Comparison of ENCODE assay signal across 18 mouse cellular contexts in the genomic region with DNA sequence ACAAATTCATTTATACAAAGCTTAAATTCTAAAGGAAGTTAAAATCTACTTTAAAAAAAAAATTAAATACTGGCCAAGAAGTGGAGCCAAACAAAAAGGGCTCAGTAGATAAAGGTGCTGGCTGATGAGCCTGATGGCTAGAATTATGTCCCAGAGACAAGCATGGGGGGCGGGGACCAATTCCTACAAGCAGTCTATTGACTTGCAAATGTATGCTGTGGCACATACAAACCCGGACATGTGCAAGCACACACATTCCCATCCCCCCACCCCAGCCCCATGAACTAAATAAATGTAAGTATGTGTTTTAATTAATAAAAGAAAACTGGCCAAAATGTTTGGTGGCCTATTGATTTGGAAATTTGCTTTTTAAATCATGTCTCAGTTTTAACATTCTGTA.
DNase-seq lines count a peak whose midpoint lies in the region; ATAC-seq lines count a peak whose summit lies in the region.
"Had no signal": no experiment of that assay in that cellular context is flagged by ENCODE, and none has a peak within 500 bp of the region (broad histone marks: within the 10 kb centered on the region; RNA-seq: fewer than 3 reads in every experiment).

No protein-coding gene starts in this region.

- 0 out of 2 replicates have a peak, but pooled peaks cover 3% of the 10 kb centered on the region for H3K9me3 ChIP-seq in hindbrain, embryonic 10.5 days
- H3K9me3 ChIP-seq in hindbrain, embryonic 14.5 days (ENCODE audit: control insufficient read depth, low read length), result peaks cover 10% of the 10 kb centered on the region; the same call in 1 of the 2 replicates
- H3K9me3 ChIP-seq in midbrain, embryonic 12.5 days, result 0 out of 2 replicates have a peak, but pooled peaks cover 2% of the 10 kb centered on the region
- H3K9me3 ChIP-seq in midbrain, embryonic 13.5 days, result no peaks in the 10 kb centered on the region
- no peaks in the 10 kb centered on the region; the same call in 1 of the 2 replicates for H3K9me3 ChIP-seq in neural tube, embryonic 13.5 days
- H3K9me3 ChIP-seq: embryonic facial prominence, embryonic 10.5 days; hindbrain, embryonic 15.5 days had no signal

- no peak overlapping the region for H3K4me2 ChIP-seq in hindbrain, embryonic 14.5 days (replicated peaks)
- H3K4me2 ChIP-seq in midbrain, embryonic 12.5 days (replicated peaks), result no peak overlapping the region
- H3K4me2 ChIP-seq in midbrain, embryonic 13.5 days (replicated peaks), result no peak overlapping the region
- H3K4me2 ChIP-seq in neural tube, embryonic 13.5 days, result no peak overlapping the region
- H3K4me2 ChIP-seq: hindbrain, embryonic 15.5 days; limb, embryonic 13.5 days had no signal

- H3K4me1 ChIP-seq in hindbrain, embryonic 10.5 days (replicated peaks), result peaks cover 7% of the 10 kb centered on the region; the same call in 1 of the 2 replicates
- H3K4me1 ChIP-seq in hindbrain, embryonic 14.5 days (replicated peaks; ENCODE audit: control insufficient read depth, insufficient read depth, low read length), result no peaks in the 10 kb centered on the region
- H3K4me1 ChIP-seq in midbrain, embryonic 12.5 days, result no peaks in the 10 kb centered on the region
- 0 out of 2 replicates have a peak, but pooled peaks cover 5% of the 10 kb centered on the region for H3K4me1 ChIP-seq in midbrain, embryonic 13.5 days (replicated peaks)
- H3K4me1 ChIP-seq in neural tube, embryonic 13.5 days (replicated peaks), result peaks cover 4% of the 10 kb centered on the region
- H3K4me1 ChIP-seq: embryonic facial prominence, embryonic 10.5 days; hindbrain, embryonic 15.5 days had no signal

- no peak overlapping the region for H3K4me3 ChIP-seq in hindbrain, embryonic 10.5 days
- H3K4me3 ChIP-seq in hindbrain, embryonic 14.5 days (replicated peaks; ENCODE audit: low read length), result no peak overlapping the region
- H3K4me3 ChIP-seq in midbrain, embryonic 12.5 days, result no peak overlapping the region
- no peak overlapping the region for H3K4me3 ChIP-seq in midbrain, embryonic 13.5 days (replicated peaks)
- H3K4me3 ChIP-seq in neural tube, embryonic 13.5 days, result no peak overlapping the region
- H3K4me3 ChIP-seq: embryonic facial prominence, embryonic 10.5 days; hindbrain, embryonic 15.5 days; limb, embryonic 13.5 days had no signal

- H3K27me3 ChIP-seq in hindbrain, embryonic 10.5 days (ENCODE audit: insufficient read depth, poor library complexity, severe bottlenecking), result no peaks in the 10 kb centered on the region
- no peaks in the 10 kb centered on the region for H3K27me3 ChIP-seq in hindbrain, embryonic 14.5 days (ENCODE audit: control insufficient read depth, insufficient read depth, low read length)
- H3K27me3 ChIP-seq in midbrain, embryonic 12.5 days, result no peaks in the 10 kb centered on the region
- H3K27me3 ChIP-seq in midbrain, embryonic 13.5 days, result no peaks in the 10 kb centered on the region
- H3K27me3 ChIP-seq in neural tube, embryonic 13.5 days, result no peaks in the 10 kb centered on the region
- H3K27me3 ChIP-seq: hindbrain, embryonic 15.5 days; limb, embryonic 13.5 days had no signal

- H3K27ac ChIP-seq in hindbrain, embryonic 10.5 days, result no peak overlapping the region
- no peak overlapping the region for H3K27ac ChIP-seq in hindbrain, embryonic 14.5 days
- no peak overlapping the region for H3K27ac ChIP-seq in midbrain, embryonic 12.5 days (replicated peaks)
- no peak overlapping the region for H3K27ac ChIP-seq in midbrain, embryonic 13.5 days
- H3K27ac ChIP-seq in neural tube, embryonic 13.5 days (replicated peaks), result no peak overlapping the region
- H3K27ac ChIP-seq: embryonic facial prominence, embryonic 10.5 days; hindbrain, embryonic 15.5 days; limb, embryonic 13.5 days; liver, embryonic 14.5 days had no signal

- no peaks in the 10 kb centered on the region for H3K36me3 ChIP-seq in hindbrain, embryonic 10.5 days
- H3K36me3 ChIP-seq in hindbrain, embryonic 14.5 days (replicated peaks; ENCODE audit: control insufficient read depth, insufficient read depth), result no peaks in the 10 kb centered on the region
- H3K36me3 ChIP-seq in midbrain, embryonic 12.5 days, result no peaks in the 10 kb centered on the region
- no peaks in the 10 kb centered on the region for H3K36me3 ChIP-seq in midbrain, embryonic 13.5 days
- H3K36me3 ChIP-seq in neural tube, embryonic 13.5 days, result no peaks in the 10 kb centered on the region
- H3K36me3 ChIP-seq: embryonic facial prominence, embryonic 10.5 days; hindbrain, embryonic 15.5 days; limb, embryonic 13.5 days had no signal

- peak; percentile 33 for DNase-seq in hindbrain, embryonic 10.5 days (ENCODE audit: low spot score)
- DNase-seq in hindbrain, embryonic 14.5 days (ENCODE audit: low spot score), result no peak
- DNase-seq in ZHBTc4 (ENCODE audit: low read depth, low spot score), result peak; percentile 29
- DNase-seq in layer of hippocampus, adult 11-12 months (ENCODE audit: low spot score), result no peak
- DNase-seq: B cell, adult 2 months; cerebellum, postnatal 10 days; gastrocnemius, postnatal 25 days; kidney, adult 11 months; kidney, postnatal 36 days; lung, postnatal 14 days; thymus, postnatal 4 days had no signal

- no peak overlapping the region for H3K9ac ChIP-seq in hindbrain, embryonic 14.5 days
- no peak overlapping the region for H3K9ac ChIP-seq in midbrain, embryonic 12.5 days (replicated peaks)
- H3K9ac ChIP-seq in midbrain, embryonic 13.5 days (replicated peaks), result no peak overlapping the region
- no peak overlapping the region for H3K9ac ChIP-seq in neural tube, embryonic 13.5 days
- H3K9ac ChIP-seq: hindbrain, embryonic 15.5 days; limb, embryonic 13.5 days; liver, embryonic 14.5 days had no signal

- ATAC-seq in hindbrain, embryonic 14.5 days (ENCODE audit: low FRiP score), result no peak
- ATAC-seq in midbrain, embryonic 12.5 days (ENCODE audit: low FRiP score, low read depth), result peak; percentile 94
- no peak for ATAC-seq in midbrain, embryonic 13.5 days
- 0 out of 2 replicates have a peak, but pooled peaks have one; percentile 36 for ATAC-seq in neural tube, embryonic 13.5 days (ENCODE audit: low read depth)

- 54% methylated on average over 2 of the region's 2 CpGs for WGBS in hindbrain, embryonic 10.5 days
- 25% methylated on average over 2 of the region's 2 CpGs for WGBS in hindbrain, embryonic 14.5 days
- 41% methylated on average over 2 of the region's 2 CpGs for WGBS in midbrain, embryonic 12.5 days
- 25% methylated on average over 2 of the region's 2 CpGs for WGBS in midbrain, embryonic 13.5 days
- WGBS in neural tube, embryonic 13.5 days, result 15% methylated on average over 2 of the region's 2 CpGs

Comparison
In these comparisons a context has a peak if more than half of its experiments do, and no peak if none do; other contexts are left out.
1. DNase-seq: peak in hindbrain, embryonic 10.5 days (single experiment) and ZHBTc4 (single experiment); none in hindbrain, embryonic 14.5 days (single experiment) and layer of hippocampus, adult 11-12 months (single experiment).
2. ATAC-seq: peak in midbrain, embryonic 12.5 days (single experiment) and neural tube, embryonic 13.5 days (single experiment); none in hindbrain, embryonic 14.5 days (single experiment) and midbrain, embryonic 13.5 days (single experiment).